Mouse (Mus musculus) thymus, adult 18-20 months (tissue): Measurements from ENCODE around the gene Larp4.

Experiments used
- DNase-seq, 2 experiments: peaks; one replicate each; pipeline ENCODE4 v3.0.0; 2022; ENCODE audit warnings: mixed read lengths in 2 of 2

The Larp4 gene

GRCm38 (mm10) chr15:100006180-100006579, 36.3 kb downstream of the Larp4 start:
- DNase-seq, result no peak

- DNase-seq, result no peak
These were observed 48.5 kb downstream of the Larp4 start for GRCm38 (mm10) chr15:100018280-100018899.

- no peak for DNase-seq
These were observed 51.3 kb downstream of the Larp4 start for GRCm38 (mm10) chr15:100021175-100021574.

- DNase-seq, result peak in 1 of 2 experiments; percentile 8
These were observed 53.1 kb downstream of the Larp4 start for GRCm38 (mm10) chr15:100022923-100023322.

DNA sequence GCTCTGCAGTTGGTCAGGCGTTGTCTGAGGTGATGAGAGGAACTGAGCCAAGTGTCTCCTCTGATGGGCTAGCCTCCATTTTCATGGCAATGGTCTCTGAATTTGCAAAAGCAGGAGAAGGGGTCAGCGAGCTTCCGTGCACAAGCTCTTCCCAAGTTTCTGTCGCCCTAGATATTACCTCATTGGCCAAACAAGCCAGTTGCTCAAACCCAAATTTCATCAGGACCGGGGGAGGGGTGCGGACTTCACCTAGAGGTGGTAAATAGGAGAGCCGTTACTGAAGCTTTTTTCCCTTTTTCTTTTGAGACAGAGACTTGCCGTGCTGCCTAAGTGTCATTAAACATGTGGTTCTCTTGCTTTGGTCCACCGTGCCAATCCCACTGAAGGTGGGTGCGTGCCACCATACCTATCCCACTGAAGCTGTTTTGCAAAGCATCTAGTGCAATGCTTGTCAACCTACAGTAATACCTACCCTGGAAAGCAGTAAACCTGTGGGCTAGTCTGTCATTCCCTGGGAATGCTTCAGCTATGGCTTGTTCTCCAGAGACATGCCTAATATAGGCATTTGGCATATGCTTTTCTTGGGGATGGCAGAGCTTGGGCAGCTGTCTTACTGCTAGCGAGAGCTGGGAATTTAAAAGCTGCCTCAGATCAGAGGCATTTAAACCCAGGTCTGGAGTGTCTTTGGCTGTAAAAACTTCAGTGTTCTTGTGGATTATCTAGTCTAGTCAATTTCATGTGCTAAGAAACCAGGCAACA, 55.4 kb downstream of the Larp4 start:
- no peak for DNase-seq

- DNase-seq, result no peak
These were observed 58.3 kb downstream of the Larp4 start for GRCm38 (mm10) chr15:100028133-100028532.

GRCm38 (mm10) chr15:100029497-100029896, 59.6 kb downstream of the Larp4 start:
- DNase-seq, result no peak

- DNase-seq, result no peak
These were observed 60.0 kb downstream of the Larp4 start for GRCm38 (mm10) chr15:100029900-100030299.

DNA sequence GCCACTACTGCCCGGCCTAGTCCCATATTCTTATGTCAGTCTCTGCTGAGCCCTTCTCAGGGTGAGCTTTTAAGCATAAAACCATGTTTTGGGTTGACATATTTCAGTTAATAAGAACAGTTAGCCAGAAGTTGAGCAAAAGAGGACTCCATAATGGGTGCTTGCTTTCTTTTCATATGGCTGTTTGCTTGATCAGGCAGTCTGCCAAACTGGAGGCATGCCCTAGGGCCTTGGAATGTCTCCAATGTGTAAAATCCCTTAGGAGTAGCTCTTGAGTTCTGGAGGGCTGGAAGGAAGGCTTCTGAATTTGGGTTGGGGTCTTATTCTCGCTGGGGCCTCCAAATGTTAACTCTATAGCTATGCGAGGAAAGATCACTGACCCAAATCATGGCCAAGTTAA, 62.7 kb downstream of the Larp4 start:
- no peak for DNase-seq

DNA sequence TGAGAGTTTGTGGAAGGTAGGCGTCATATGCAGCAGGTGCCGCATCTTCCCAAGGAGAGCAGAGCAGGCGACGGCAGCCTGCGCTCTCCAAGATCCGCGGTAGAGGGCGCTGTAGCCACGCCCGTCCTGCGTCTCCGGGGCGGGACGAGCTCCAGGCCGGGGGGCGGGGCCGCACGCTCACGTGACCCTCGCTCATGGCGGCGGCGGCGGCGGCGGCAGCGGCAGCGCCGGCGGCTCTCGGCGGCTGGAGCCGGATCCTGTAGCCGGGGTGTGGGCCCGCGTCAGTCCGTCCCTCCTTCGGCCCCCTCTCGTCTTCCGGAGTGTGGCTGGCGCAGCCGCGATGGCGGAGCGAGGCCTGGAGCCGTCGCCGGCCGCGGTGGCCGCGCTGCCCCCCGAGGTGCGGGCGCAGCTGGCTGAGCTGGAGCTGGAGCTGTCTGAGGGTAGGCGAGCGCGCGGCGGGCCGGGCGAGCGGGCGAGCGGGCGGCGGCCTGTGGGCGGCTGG, 68.7 kb downstream of the Larp4 start, which contains the start of gene Dip2b:
Dip2b (plus strand) TSS at position 195 of the 502 bp plus-strand sequence.
- DNase-seq, result peak; percentile 85 to 87

DNA sequence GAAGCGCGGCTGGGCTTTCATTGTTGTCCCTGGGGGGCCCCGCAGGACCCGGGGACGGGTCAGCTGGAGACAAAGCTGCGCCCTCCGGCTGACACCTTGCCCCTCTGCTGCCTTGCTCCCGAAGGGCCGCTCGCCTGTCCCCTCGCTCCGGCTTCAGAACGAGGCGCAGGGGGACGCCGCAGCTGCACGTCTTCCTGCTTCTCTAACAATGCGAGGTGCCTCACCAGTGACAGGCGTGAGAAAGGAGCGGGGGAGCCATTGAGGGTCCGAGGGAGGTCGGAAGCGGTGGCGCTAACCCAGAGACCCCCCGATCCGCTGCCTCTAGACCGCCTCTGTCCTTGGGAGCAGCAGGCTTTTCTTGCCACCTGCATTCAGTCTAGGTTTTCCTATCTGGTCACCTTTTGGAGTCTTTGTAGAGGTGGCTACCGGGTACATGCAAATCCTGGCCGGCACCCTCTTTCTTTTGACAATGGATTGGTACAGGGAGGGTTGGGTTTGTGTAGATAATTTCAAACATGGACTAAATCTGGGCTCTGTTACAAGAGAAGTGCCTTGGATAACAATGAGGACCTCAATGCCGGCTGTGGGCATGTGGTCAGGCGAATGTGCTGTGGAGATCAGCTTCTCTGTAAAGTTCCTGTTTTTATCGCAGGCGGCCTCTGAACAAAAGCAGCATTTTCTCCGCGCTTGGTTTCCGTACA, 69.3 kb downstream of the Larp4 start:
- peak; percentile 56 to 67 for DNase-seq

- no peak for DNase-seq
These were observed 70.8 kb downstream of the Larp4 start for GRCm38 (mm10) chr15:100040541-100041266.

- no peak for DNase-seq
These were observed 71.6 kb downstream of the Larp4 start for GRCm38 (mm10) chr15:100041267-100042047.

- DNase-seq, result no peak
These were observed 72.2 kb downstream of the Larp4 start for GRCm38 (mm10) chr15:100042048-100042400.

- DNase-seq, result no peak
These were observed 75.7 kb downstream of the Larp4 start for GRCm38 (mm10) chr15:100045576-100045975.

- DNase-seq, result no peak
These were observed 79.7 kb downstream of the Larp4 start for GRCm38 (mm10) chr15:100049496-100050087.

DNA sequence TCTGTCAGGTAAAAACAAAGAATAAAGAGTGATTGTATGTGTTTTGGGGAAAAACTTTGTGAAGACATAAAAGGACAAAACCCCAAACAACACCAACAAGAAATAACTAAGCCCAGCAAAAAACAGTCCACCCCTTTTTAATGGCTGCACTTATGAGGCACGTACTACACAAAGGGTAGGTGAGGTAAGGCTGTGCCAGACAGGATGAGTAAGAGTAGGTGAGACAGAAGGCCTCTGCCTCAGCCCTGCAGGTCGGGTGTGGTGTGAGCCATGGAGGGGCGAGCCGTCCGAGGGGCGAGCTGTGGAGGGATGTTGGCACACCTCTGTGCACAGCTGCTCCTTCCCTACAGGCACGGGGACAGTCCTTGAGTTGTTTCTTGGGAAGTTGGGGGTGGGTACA, 81.1 kb downstream of the Larp4 start:
- no peak for DNase-seq

DNA sequence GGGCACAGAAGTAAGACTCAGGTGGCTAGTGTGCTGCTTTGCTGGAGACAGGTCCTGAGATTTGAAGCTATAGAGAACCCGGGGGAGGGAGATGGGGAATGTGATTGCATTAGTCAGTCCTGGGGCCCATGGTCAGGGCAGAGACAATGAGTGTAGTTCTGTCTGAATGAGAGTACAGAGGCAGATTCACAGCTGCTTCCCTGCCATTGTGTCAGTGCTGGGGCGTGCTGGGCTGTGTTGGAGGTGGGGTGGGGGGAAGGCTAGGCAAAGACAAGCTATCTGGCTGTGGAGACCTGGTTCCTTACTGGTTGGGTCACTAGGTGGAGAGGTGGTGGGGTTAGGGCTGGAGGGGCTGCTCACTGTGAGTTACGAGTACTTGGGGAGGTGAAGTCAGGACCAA, 82.9 kb downstream of the Larp4 start:
- DNase-seq, result no peak

GRCm38 (mm10) chr15:100056397-100056908, 86.6 kb downstream of the Larp4 start:
- DNase-seq, result no peak

DNA sequence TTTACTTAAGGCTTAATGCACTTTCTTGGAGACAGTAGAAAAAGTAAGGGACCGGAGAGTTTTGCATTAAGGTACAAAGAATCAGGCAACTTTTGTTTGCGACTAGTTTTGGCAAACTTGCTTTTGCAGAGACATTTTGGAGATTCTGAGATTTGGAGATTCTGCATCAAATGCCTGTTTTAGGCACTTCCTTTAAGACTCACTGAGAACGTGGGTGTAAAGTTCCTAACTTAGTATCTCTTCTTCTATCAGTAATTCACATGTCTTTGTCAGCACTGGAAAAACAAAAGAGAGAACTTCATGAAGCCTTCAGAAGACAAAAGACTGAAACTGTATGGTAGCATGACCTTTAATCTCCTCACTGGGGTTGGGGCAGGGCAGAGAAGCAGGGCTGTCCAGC, 87.8 kb downstream of the Larp4 start:
- no peak for DNase-seq

- no peak for DNase-seq
These were observed 88.3 kb downstream of the Larp4 start for GRCm38 (mm10) chr15:100058143-100058542.
